ENCODE assay signal across 13 mouse cellular contexts in the genomic region with DNA sequence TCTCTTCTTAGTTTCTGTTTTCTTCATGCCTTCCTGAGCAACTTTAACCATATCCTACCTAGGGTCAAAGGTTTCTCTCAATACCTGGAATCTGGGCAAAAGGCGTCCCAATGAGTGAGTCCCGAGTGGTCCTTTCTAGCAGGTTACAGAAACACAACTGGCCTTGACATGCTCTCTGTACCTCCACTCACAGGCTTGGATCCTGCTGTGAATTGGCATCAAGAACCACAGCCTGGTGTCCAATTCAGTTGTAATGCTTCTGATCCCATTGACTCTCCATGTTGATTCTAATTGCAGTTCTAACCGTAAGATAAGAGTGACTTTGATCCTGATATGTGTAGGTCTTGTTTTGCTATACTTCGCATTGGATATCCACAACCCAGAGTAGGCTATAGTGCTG.
"Had no signal": no experiment of that assay in that cellular context is flagged by ENCODE, and none has a peak within 500 bp of the region (broad histone marks: within the 10 kb centered on the region; RNA-seq: fewer than 3 reads in every experiment).

No protein-coding gene starts in this region.

- DNase-seq: cerebellum, adult 2 months; cerebellum, adult 9-10 months; cerebellum, postnatal 36 days; embryo, embryonic 11 days; forebrain, postnatal 0 days; gastrocnemius, adult 2 months; gastrocnemius, postnatal 10 days; gastrocnemius, postnatal 14 days; gastrocnemius, postnatal 25 days; gastrocnemius, postnatal 36 days; heart, adult 11 months; heart, adult 18-20 months; heart, adult 2 months had no signal
